Mouse (Mus musculus) naive thymus-derived CD4-positive, alpha-beta T cell, adult 5 months (primary cell): Measurements from ENCODE around the gene Cds1. TPM values are rescaled to one million over a fixed set of nuclear protein-coding genes. Genes with fewer than 3 reads are reported as not detected.

Source experiments
- polyA plus RNA-seq: library from polyadenylated mRNA; unstranded; fragments of 100-300 nt; shearing (Covaris generic); gene quantifications from one replicate; pipeline ENCODE4 v1.2.1, GENCODE M21; 2017

Cds1 gene
- not detected for polyA plus RNA-seq

DNA sequence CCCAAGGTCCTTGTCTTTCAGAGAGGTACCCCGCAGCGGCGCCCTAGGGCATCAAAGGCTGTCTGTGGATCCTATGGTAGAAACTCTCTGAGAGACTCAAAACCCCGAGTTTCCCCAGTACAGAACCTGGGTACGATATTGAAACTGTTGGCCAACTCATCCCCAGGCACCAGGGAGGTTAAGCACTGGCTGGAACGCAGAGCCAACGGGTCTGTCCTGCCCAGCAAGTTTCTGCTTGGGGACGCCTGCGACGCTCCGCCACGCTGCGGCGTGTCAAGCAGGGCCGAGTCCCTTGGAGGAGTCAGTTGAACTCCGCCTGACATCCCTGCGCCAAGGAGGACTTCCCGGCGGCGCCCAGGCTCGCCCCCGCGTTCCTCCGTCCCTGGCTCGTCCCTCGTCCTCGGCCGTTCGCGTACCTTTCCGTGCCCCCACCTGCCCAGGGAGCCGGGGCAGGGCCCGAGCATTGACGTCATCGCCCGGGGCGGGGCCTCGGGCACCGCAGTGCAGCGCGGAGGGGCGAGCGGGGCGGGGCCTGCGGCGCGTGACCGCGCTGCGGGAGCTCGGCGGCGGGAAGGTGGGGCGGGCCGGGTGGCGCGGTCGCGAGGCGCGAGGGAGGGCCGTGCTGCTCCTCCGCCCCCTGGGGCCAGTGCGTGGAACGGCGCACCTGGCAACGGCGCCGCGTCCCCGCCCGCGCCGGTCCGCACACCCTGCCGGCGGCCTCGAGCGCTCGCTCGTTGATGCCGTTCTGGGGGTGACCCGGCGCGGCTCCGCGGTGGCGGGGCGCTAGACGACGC, at the start of gene Cds1:
Gene Cds1, plus strand, starts transcription at position 577 of the 794 bp plus-strand sequence.

Other genes with a start within 250 kb of the Cds1 start
- gene Nkx6-1, start 100.1 kb upstream of the Cds1 start, polyA plus RNA-seq = not detected